Mouse (Mus musculus) C2C12 (cell line): ENCODE measurements around the gene Ccdc6. TPM values are rescaled to one million over a fixed set of nuclear protein-coding genes. Genes with fewer than 3 reads are reported as not detected.

Experiments
- H3K27me3 ChIP-seq: one replicate; pipeline ENCODE4 v1.6.1; 2011; ENCODE audit not compliant: control insufficient read depth, insufficient read depth, insufficient read length
- H3K36me3 ChIP-seq: one replicate; pipeline ENCODE4 v1.6.1; 2011; ENCODE audit not compliant: control insufficient read depth, insufficient read depth
- H3K4me3 ChIP-seq: one replicate; pipeline ENCODE4 v1.5.1; 2011; ENCODE audit warnings: mild to moderate bottlenecking, control low read depth; ENCODE audit not compliant: poor library complexity, insufficient read depth, severe bottlenecking
- H3K79me2 ChIP-seq: one replicate; pipeline ENCODE4 v1.6.1; 2011; ENCODE audit not compliant: control insufficient read depth, insufficient read depth
- H3K79me3 ChIP-seq: one replicate; pipeline ENCODE4 v1.6.1; 2011; ENCODE audit warnings: low read depth, control low read depth
- H3ac ChIP-seq: one replicate; pipeline ENCODE3; 2011; ENCODE audit warnings: low read depth; ENCODE audit not compliant: control insufficient read depth, insufficient read length
- CEBPB ChIP-seq: IDR thresholded peaks from one replicate; pipeline ENCODE4 v1.6.1; 2011; ENCODE audit warnings: low read depth, mild to moderate bottlenecking, control low read depth, moderate library complexity
- CTCF ChIP-seq: IDR thresholded peaks from one replicate; pipeline ENCODE4 v1.5.1; 2011; ENCODE audit not compliant: control insufficient read depth, insufficient read depth, insufficient read length
- FOSL1 ChIP-seq: IDR thresholded peaks from one replicate; pipeline ENCODE4 v1.8.0; 2011; ENCODE audit warnings: mild to moderate bottlenecking, low read length; ENCODE audit not compliant: poor library complexity, insufficient read depth, severe bottlenecking
- MAX ChIP-seq: IDR thresholded peaks from one replicate; pipeline ENCODE4 v1.6.1; 2011; ENCODE audit warnings: mild to moderate bottlenecking, control low read depth
- MYOD1 ChIP-seq: IDR thresholded peaks from one replicate; pipeline ENCODE4 v1.6.1; 2011; ENCODE audit warnings: low read depth; ENCODE audit not compliant: control insufficient read depth, insufficient read length
- MYOG ChIP-seq: IDR thresholded peaks from one replicate; pipeline ENCODE4 v1.6.1; 2011; ENCODE audit not compliant: control insufficient read depth, insufficient read length; ENCODE audit errors: extremely low read depth
- USF1 ChIP-seq: IDR thresholded peaks from one replicate; pipeline ENCODE4 v1.6.1; 2011; ENCODE audit warnings: low read depth, mild to moderate bottlenecking, control low read depth, moderate library complexity
- polyA plus RNA-seq: library from polyadenylated mRNA; unstranded; fragments of >200 nt; fragmentation: generic; extraction: Trizol; gene quantifications from one replicate; pipeline ENCODE4 v1.2.1, GENCODE M21; 2012; ENCODE audit warnings: missing spikeins

Gene Ccdc6
- polyA plus RNA-seq, 1 experiment = 16.8 TPM

DNA sequence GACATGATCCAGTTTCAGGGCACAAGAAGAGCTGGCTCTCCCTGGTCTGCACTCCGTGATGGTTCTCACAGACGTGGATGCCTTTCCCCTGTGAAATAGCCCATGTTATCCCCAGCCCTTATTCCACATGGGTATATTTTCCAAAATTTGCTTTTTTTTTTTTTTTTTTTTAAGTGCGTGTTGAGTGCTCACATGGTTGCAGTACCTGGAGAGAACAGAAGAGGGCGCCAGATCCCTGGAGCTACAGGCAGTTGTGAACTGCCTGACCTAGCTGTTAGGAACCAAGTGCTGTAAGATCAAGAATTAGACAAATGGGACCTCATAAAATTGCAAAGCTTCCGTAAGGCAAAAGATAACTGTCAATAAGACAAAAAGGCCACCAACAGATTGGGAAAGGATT is 38.8 kb downstream of the Ccdc6 start:
- no peak overlapping the region for H3ac ChIP-seq
- peaks cover 73% of the 10 kb centered on the region for H3K79me2 ChIP-seq
- H3K36me3 ChIP-seq = no peaks in the 10 kb centered on the region
- TF ChIP-seq MAX (no peak), MYOD1 (no peak), FOSL1 (no peak), USF1 (no peak), CEBPB (no peak), CTCF (no peak), MYOG (no peak)
- H3K4me3 ChIP-seq = no peak overlapping the region
- H3K27me3 ChIP-seq = no peaks in the 10 kb centered on the region
- H3K79me3 ChIP-seq = peaks cover 32% of the 10 kb centered on the region

GRCm38 (mm10) chr10:70137652-70138051 is 40.7 kb downstream of the Ccdc6 start:
- peaks cover 30% of the 10 kb centered on the region for H3K79me3 ChIP-seq
- H3K4me3 ChIP-seq = no peak overlapping the region
- no peak for TF ChIP-seq CTCF
- TF ChIP-seq MYOG = no peak
- TF ChIP-seq MYOD1 = no peak
- TF ChIP-seq FOSL1 = no peak
- TF ChIP-seq MAX = no peak
- no peak for TF ChIP-seq CEBPB
- no peak for TF ChIP-seq USF1

GRCm38 (mm10) chr10:70138150-70138549 is 41.2 kb downstream of the Ccdc6 start:
- TF ChIP-seq FOSL1 (no peak), MYOD1 (no peak), MAX (no peak), CEBPB (no peak), USF1 (no peak)
- Histone ChIP-seq H3ac (no peak overlapping the region), H3K79me2 (peaks cover 64% of the 10 kb centered on the region), H3K36me3 (peaks cover 12% of the 10 kb centered on the region), H3K27me3 (no peaks in the 10 kb centered on the region), H3K79me3 (peaks cover 26% of the 10 kb centered on the region), H3K4me3 (no peak overlapping the region)

More at GRCm38 (mm10) chr10:70137652-70138051, 40.7 kb downstream of the Ccdc6 start:
- Histone ChIP-seq H3K36me3 (peaks cover 7% of the 10 kb centered on the region), H3K27me3 (no peaks in the 10 kb centered on the region), H3K79me2 (peaks cover 69% of the 10 kb centered on the region), H3ac (no peak overlapping the region)

GRCm38 (mm10) chr10:70139368-70139767 is 42.4 kb downstream of the Ccdc6 start:
- peaks cover 17% of the 10 kb centered on the region for H3K36me3 ChIP-seq
- peaks cover 58% of the 10 kb centered on the region for H3K79me2 ChIP-seq
- no peak overlapping the region for H3ac ChIP-seq
- no peaks in the 10 kb centered on the region for H3K27me3 ChIP-seq
- H3K4me3 ChIP-seq = no peak overlapping the region
- no peak for TF ChIP-seq MAX
- no peak for TF ChIP-seq CTCF
- TF ChIP-seq MYOG = no peak
- TF ChIP-seq FOSL1 = no peak
- TF ChIP-seq CEBPB = no peak
- TF ChIP-seq USF1 = no peak
- no peak for TF ChIP-seq MYOD1
- H3K79me3 ChIP-seq = peaks cover 22% of the 10 kb centered on the region

DNA sequence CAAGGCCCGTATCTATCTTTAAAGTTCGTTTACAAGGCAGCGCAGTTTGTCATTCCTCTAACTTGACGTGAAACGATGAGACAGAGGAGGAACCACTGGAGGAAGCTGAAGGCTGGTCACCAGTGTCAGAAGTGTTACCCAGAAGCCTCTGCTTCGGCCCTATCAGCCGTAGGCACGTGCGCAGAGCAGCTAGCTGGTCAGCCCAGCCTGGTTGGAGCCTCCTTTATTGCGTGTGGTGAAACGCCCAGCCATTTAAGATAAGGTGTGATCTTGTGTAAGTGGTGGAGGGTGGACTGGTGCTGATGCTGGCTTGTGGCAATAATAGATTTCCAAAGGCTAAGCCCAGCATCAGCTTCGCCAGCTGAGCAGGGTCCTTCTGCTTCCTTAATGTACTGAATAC is 43.5 kb downstream of the Ccdc6 start:
- Histone ChIP-seq H3K79me3 (peaks cover 22% of the 10 kb centered on the region), H3K27me3 (no peaks in the 10 kb centered on the region), H3K79me2 (peaks cover 49% of the 10 kb centered on the region), H3K4me3 (no peak overlapping the region), H3K36me3 (peaks cover 22% of the 10 kb centered on the region), H3ac (no peak overlapping the region)
- TF ChIP-seq MAX (no peak), CTCF (no peak), MYOD1 (no peak), FOSL1 (no peak), MYOG (no peak), CEBPB (no peak), USF1 (no peak)

- no peak for TF ChIP-seq CTCF
- TF ChIP-seq MAX = no peak
- TF ChIP-seq CEBPB = no peak
- no peak for TF ChIP-seq MYOG
- TF ChIP-seq USF1 = no peak
- no peak for TF ChIP-seq FOSL1
- no peak for TF ChIP-seq MYOD1
Measured at GRCm38 (mm10) chr10:70142623-70143022, 45.7 kb downstream of the Ccdc6 start.

More at GRCm38 (mm10) chr10:70142623-70143022, 45.7 kb downstream of the Ccdc6 start:
- Histone ChIP-seq H3K79me2 (peaks cover 46% of the 10 kb centered on the region), H3K36me3 (peaks cover 22% of the 10 kb centered on the region), H3K4me3 (no peak overlapping the region), H3K79me3 (peaks cover 17% of the 10 kb centered on the region), H3K27me3 (no peaks in the 10 kb centered on the region), H3ac (no peak overlapping the region)
